Mouse (Mus musculus) liver, embryonic 14.5 days (tissue): ENCODE data around the gene Depdc5. TPM values are rescaled to one million over a fixed set of nuclear protein-coding genes. Genes with fewer than 3 reads are reported as not detected.
A peak's percentile ranks its signal among the peaks of the same experiment; 100 is the strongest.
"Not testable (repeated sequence)": the region's sequence is repeated elsewhere in the genome, so short reads cannot be mapped to it uniquely, and the experiment has no call there.

Experiments used
- ATAC-seq: fragments of 200-750 bp; cut with Nextera tagmentation; 2 replicates; pipeline ENCODE4 v1.8.0; 2017; ENCODE audit warnings: moderate number of reproducible peaks, mild to moderate bottlenecking, moderate library complexity; ENCODE audit not compliant: insufficient read depth
- DNase-seq, 3 experiments: peaks; one replicate each; pipeline ENCODE4 v3.0.0-alpha.2; 2012 to 2013; ENCODE audit warnings: low read depth in 3 of 3, low spot score in 3 of 3
- H3K27ac ChIP-seq: fragments of 300-500 bp; sonication (generic); 2 replicates; pipeline ENCODE4 v1.5.1; 2014; ENCODE audit warnings: moderate library complexity, mild to moderate bottlenecking, control low read depth, inconsistent platforms
- H3K27me3 ChIP-seq: fragments of 300-500 bp; sonication (generic); 2 replicates; pipeline ENCODE4 v1.6.1; 2014; ENCODE audit warnings: mild to moderate bottlenecking, low read length, moderate library complexity; ENCODE audit not compliant: control insufficient read depth, insufficient read depth
- H3K36me3 ChIP-seq: fragments of 300-500 bp; sonication (generic); replicated peaks from 2 replicates; pipeline ENCODE4 v1.6.1; 2014; ENCODE audit warnings: low read depth; ENCODE audit not compliant: control insufficient read depth, insufficient read depth
- H3K4me1 ChIP-seq, 2 experiments: fragments of 200-500 bp in 1 of 2; fragments of 300-500 bp in 1 of 2; sonication (generic) in 1 of 2; replicated peaks; 2 replicates each; pipeline ENCODE4 v1.6.1; 2012 to 2014; ENCODE audit warnings: antibody characterized with exemption in 1 of 2, inconsistent platforms in 1 of 2, low read length in 1 of 2; ENCODE audit not compliant: control insufficient read depth in 2 of 2, insufficient read depth in 2 of 2
- H3K4me2 ChIP-seq: fragments of 300-500 bp; sonication (generic); 2 replicates; pipeline ENCODE4 v1.6.1; 2014; ENCODE audit warnings: low read depth, mild to moderate bottlenecking, control low read depth, moderate library complexity
- H3K4me3 ChIP-seq, 2 experiments: fragments of 200-500 bp in 1 of 2; fragments of 300-500 bp in 1 of 2; sonication (generic) in 1 of 2; 2 replicates each; pipeline ENCODE4 v1.5.1; 2012 to 2014; ENCODE audit warnings: low read depth in 2 of 2, low read length in 2 of 2, mild to moderate bottlenecking in 2 of 2, control low read depth in 1 of 2, inconsistent platforms in 1 of 2, moderate library complexity in 1 of 2; ENCODE audit not compliant: insufficient read depth in 1 of 2
- H3K9ac ChIP-seq: fragments of 300-500 bp; sonication (generic); replicated peaks from 2 replicates; pipeline ENCODE4 v1.6.1; 2014; ENCODE audit warnings: mild to moderate bottlenecking, control low read depth, moderate library complexity
- H3K9me3 ChIP-seq: fragments of 300-500 bp; sonication (generic); 2 replicates; pipeline ENCODE4 v1.6.1; 2016; ENCODE audit warnings: low read length, mixed read lengths; ENCODE audit not compliant: control insufficient read depth
- CTCF ChIP-seq: IDR thresholded peaks from 2 replicates; pipeline ENCODE4 v1.5.1; 2016; ENCODE audit warnings: antibody characterized with exemption, low read depth, control low read depth
- EP300 ChIP-seq: IDR thresholded peaks from 2 replicates; pipeline ENCODE4 v1.6.1; 2016; ENCODE audit warnings: antibody characterized with exemption, low read depth
- WGBS: fragments of 180-500 bp; shearing (Covaris S2); extraction: QIAGEN DNeasy Blood & Tissue Kit; methylation state at CpG from one replicate; pipeline ENCODE4 v1.1.7; 2014; ENCODE audit not compliant: insufficient replicate concordance; 5-methylcytosine and 5-hydroxymethylcytosine counted together
- polyA plus RNA-seq, 2 experiments: library from polyadenylated mRNA; depleted of rRNA in 1 of 2; stranded (reverse) in 1 of 2; unstranded in 1 of 2; fragments of >200 nt; fragmentation: Nextera tagmentation in 1 of 2; extraction: Ambion mirVana in 1 of 2; gene quantifications; 2 replicates each; pipeline versions ENCODE4 v1.2.1 to v1.2.3; 2012 to 2014

The Depdc5 gene
- polyA plus RNA-seq, 2 experiments: 7.3 to 7.5 TPM

DNA sequence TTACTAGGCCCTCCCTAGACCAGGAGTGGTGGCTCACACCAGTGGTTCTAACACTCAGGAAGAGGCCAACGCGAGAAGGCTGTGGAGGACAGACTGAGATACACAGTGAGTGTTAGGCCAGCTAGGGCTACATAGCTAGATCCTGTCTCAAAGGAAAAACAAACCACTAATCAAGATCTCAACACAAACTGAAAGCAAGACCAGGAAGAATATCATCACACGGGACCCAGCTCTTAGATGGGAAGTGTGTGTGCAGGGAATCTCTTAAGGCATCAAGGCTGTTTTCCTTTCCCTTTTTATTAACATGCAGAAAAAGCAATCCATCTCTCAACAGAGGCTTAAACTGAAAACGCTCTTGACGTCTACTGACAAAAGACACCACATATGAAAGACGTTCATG, 11.5 kb upstream of the Depdc5 start:
- Histone ChIP-seq H3K36me3 (peaks cover 7% of the 10 kb centered on the region), H3K9ac (peak overlapping the region; percentile 99), H3K4me1 (peaks cover 24 to 36% of the 10 kb centered on the region in 2 experiments), H3K27ac (peak overlapping the region; percentile 41), H3K4me2 (peak overlapping the region; percentile 86), H3K9me3 (no peaks in the 10 kb centered on the region), H3K4me3 (peak overlapping the region; percentile 42 to 98), H3K27me3 (no peaks in the 10 kb centered on the region)
- 14% methylated on average over 6 of the region's 6 CpGs for WGBS
- TF ChIP-seq CTCF: no peak
- no peak for TF ChIP-seq EP300
- ATAC-seq (no peak), DNase-seq (no peak)

DNA sequence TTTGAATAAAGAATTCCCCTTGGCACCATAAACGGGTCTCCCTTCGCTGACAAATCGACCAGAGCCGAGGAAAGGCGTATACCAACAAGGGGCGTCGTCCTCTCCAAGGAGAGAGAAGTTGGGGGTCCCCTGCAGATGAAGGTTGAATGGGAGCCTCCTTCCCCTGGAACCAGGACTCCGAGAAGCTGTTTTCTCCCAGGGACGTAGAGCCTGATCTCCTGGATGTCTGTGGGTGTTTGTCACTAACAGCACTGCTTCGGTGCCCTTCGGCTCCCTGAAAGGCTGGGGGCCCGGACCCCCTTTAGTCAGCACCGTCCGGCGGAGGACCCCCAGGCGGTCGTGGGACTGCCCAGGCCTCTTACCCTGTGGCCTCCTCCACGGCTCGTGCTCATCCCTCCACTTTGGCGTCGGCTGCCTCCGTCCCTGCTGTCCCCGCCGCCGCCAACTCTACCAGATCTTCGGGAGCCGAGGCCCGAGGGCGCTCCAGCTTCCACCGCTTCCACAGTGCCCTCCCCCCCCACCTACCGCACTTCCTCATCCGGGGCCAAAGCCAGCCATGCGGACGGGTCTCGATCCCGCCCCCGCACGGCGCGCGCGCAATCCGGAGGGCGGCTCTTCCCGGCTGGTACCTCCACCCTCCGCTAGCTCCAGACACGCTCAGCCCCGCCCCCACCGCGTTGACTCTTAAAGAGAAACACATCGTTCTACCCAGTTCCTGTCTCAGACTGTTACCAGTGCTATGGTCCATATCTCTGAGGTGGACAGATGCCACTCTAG, 9.6 kb upstream of the Depdc5 start, which contains the start of gene Prr14l:
Gene Prr14l (minus strand): TSS at position 526 of the 777 bp plus-strand sequence.
- ATAC-seq (peak; percentile 97), DNase-seq (peak; percentile 87 to 92 (median 88))
- peaks cover 24 to 34% of the 10 kb centered on the region in 2 experiments for H3K4me1 ChIP-seq
- peak within 1 kb of the TSS; percentile 86 for H3K4me2 ChIP-seq
- peak within 1 kb of the TSS; percentile 99 for H3K9ac ChIP-seq
- H3K36me3 ChIP-seq: peaks cover 7% of the 10 kb centered on the region
- peak within 1 kb of the TSS; percentile 75 to 98 for H3K4me3 ChIP-seq
- H3K9me3 ChIP-seq: no peaks in the 10 kb centered on the region
- H3K27me3 ChIP-seq: no peaks in the 10 kb centered on the region
- peak within 1 kb of the TSS; percentile 78 for H3K27ac ChIP-seq
- TF ChIP-seq CTCF: no peak
- TF ChIP-seq EP300: no peak; the same call in none of the 2 replicates
- under 1% methylated on average over 51 of the region's 51 CpGs for WGBS

DNA sequence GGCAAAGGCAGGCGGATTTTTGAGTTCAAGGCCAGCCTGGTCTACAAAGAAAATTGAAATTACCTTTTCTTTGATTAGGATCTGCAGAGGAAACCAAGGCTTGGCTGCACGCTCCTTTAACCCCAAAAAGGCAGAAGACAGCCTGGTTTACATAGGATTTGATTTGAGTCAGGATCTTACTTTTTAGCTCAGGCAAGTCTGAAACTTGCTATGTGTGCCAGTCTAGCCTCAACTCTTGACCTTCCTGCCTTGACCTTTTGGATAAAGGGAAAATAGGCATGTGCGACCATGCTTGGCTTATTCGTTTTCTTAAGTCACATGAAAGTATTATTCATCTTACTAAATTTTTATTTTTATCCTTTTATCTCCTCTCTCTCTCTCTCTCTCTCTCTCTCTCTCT, 8.7 kb upstream of the Depdc5 start:
- 62% methylated on average over 4 of the region's 4 CpGs for WGBS
- H3K9me3 ChIP-seq: no peaks in the 10 kb centered on the region
- TF ChIP-seq CTCF (no peak), EP300 (no peak)
- no peak overlapping the region for H3K9ac ChIP-seq
- peaks cover 7% of the 10 kb centered on the region for H3K36me3 ChIP-seq
- H3K4me1 ChIP-seq: peaks cover 24 to 31% of the 10 kb centered on the region in 2 experiments
- H3K27me3 ChIP-seq: no peaks in the 10 kb centered on the region
- H3K27ac ChIP-seq: peak overlapping the region; percentile 41; the same call in 1 of the 2 replicates
- H3K4me3 ChIP-seq: no peak overlapping the region
- no peak for DNase-seq
- peak overlapping the region; percentile 86 for H3K4me2 ChIP-seq
- ATAC-seq: no peak

GRCm38 (mm10) chr5:32855274-32855673, 8.2 kb upstream of the Depdc5 start:
- H3K36me3 ChIP-seq, H3K4me3 ChIP-seq, ATAC-seq, H3K4me2 ChIP-seq, H3K27ac ChIP-seq, H3K27me3 ChIP-seq, H3K9ac ChIP-seq, DNase-seq, H3K9me3 ChIP-seq: not testable (repeated sequence)
- peaks cover 24 to 30% of the 10 kb centered on the region in 2 experiments for H3K4me1 ChIP-seq
- 79% methylated on average over 2 of the region's 3 CpGs for WGBS

DNA sequence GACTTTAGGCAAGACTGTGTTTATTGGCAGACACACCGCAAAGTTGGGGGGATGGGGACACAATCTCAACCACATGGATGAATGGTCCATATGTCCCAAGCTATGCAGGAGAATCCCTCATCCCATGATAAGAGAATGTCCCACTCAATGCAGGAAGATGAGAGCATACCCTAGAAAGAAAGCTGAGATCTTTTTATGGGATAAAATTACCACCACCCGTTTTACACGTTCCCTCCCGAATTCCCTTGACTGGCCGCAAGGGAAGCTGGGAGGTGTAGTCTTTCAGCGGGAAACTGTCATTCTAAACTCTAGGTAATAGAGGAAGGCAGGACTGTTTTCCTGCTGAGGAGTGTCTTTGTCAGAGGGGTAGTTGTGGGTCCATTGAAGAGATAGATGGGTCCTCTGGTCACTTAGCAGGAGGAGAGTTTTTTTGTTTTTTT, 5.7 kb upstream of the Depdc5 start:
- Histone ChIP-seq H3K4me1 (peaks cover 14 to 24% of the 10 kb centered on the region in 2 experiments), H3K4me3 (peak overlapping the region; percentile 57 to 61), H3K27me3 (no peaks in the 10 kb centered on the region), H3K4me2 (peak overlapping the region; percentile 72), H3K9me3 (no peaks in the 10 kb centered on the region), H3K27ac (no peak overlapping the region), H3K9ac (peak overlapping the region; percentile 45), H3K36me3 (no peaks in the 10 kb centered on the region)
- 5% methylated on average over 6 of the region's 6 CpGs for whole genome bisulfite sequencing
- DNase-seq (peak in 2 of 3 experiments; percentile 17 to 42), ATAC-seq (no peak)
- TF ChIP-seq CTCF: peak; percentile 5; the same call in 1 of the 2 replicates
- no peak for TF ChIP-seq EP300
